Mouse (Mus musculus) ES-Bruce4 (cell line): ENCODE data around the gene Ccm2l. TPM values are rescaled to one million over a fixed set of nuclear protein-coding genes. Genes with fewer than 3 reads are reported as not detected.

Experiments
- H3K27ac ChIP-seq: 2 replicates; pipeline ENCODE4 v1.5.1; 2012; ENCODE audit warnings: low read length, inconsistent platforms; ENCODE audit not compliant: insufficient read depth
- H3K27me3 ChIP-seq: 2 replicates; pipeline ENCODE4 v1.6.1; 2012; ENCODE audit warnings: mild to moderate bottlenecking, low read length, inconsistent platforms; ENCODE audit not compliant: control insufficient read depth, poor library complexity, insufficient read depth, severe bottlenecking
- H3K36me3 ChIP-seq: 2 replicates; pipeline ENCODE4 v1.6.1; 2012; ENCODE audit warnings: inconsistent platforms, mild to moderate bottlenecking, low read length, moderate library complexity; ENCODE audit not compliant: control insufficient read depth, poor library complexity, insufficient read depth, severe bottlenecking
- H3K4me1 ChIP-seq: one replicate; pipeline ENCODE4 v1.8.1; 2011; ENCODE audit warnings: low read length; ENCODE audit not compliant: control insufficient read depth, insufficient read depth
- H3K4me3 ChIP-seq: 2 replicates; pipeline ENCODE4 v1.5.1; 2011; ENCODE audit warnings: low read depth, mild to moderate bottlenecking, low read length
- H3K9ac ChIP-seq: 2 replicates; pipeline ENCODE4 v1.6.1; 2012; ENCODE audit warnings: low read depth, mild to moderate bottlenecking, inconsistent platforms; ENCODE audit not compliant: poor library complexity, severe bottlenecking
- H3K9me3 ChIP-seq: replicated peaks from 2 replicates; pipeline ENCODE4 v1.6.1; 2012; ENCODE audit warnings: mild to moderate bottlenecking, low read length, inconsistent platforms; ENCODE audit not compliant: control insufficient read depth, poor library complexity, insufficient read depth, severe bottlenecking
- CTCF ChIP-seq: IDR thresholded peaks from one replicate; pipeline ENCODE4 v1.8.1; 2011; ENCODE audit warnings: low read depth, low read length
- EP300 ChIP-seq: IDR thresholded peaks from 2 replicates; pipeline ENCODE4 v1.6.1; 2011; ENCODE audit warnings: low read depth, low read length; ENCODE audit not compliant: insufficient read depth
- POLR2A ChIP-seq: IDR thresholded peaks from one replicate; pipeline ENCODE4 v1.8.1; 2011; ENCODE audit warnings: low read length; ENCODE audit not compliant: insufficient read depth
- polyA plus RNA-seq: library from polyadenylated mRNA; stranded (reverse); fragments of >200 nt; gene quantifications from 2 replicates; pipeline ENCODE4 v1.2.4, GENCODE M21; 2011; ENCODE audit warnings: low read depth; ENCODE audit not compliant: missing spikeins, insufficient read depth, insufficient read length

The Ccm2l gene
- polyA plus RNA-seq, 1 experiment: not detected

DNA sequence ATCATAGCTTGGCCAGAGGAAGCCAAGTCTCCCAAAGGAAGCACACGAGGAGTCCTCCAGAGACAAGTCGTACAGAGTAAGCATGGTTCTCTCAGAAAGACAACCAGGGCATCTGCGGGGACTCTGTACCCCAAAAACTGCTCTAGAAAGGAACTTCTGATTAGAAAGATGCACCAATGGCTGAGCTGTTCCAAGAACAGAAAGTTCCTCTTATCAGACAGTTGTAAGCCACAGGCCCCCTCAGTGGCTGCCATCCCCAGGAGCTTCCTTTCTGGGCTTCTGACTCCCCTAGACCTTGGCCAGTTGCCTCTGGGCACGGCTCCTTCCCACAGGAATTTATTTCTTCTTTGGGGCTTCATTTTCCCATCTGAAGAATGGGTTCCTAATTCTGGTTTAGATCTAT, 49.9 kb downstream of the Ccm2l start:
- H3K36me3 ChIP-seq: no peaks in the 10 kb centered on the region
- H3K4me1 ChIP-seq: no peaks in the 10 kb centered on the region
- H3K4me3 ChIP-seq: no peak overlapping the region
- no peaks in the 10 kb centered on the region for H3K27me3 ChIP-seq
- H3K9me3 ChIP-seq: no peaks in the 10 kb centered on the region
- no peak overlapping the region for H3K9ac ChIP-seq
- no peak overlapping the region for H3K27ac ChIP-seq
- TF ChIP-seq POLR2A: no peak
- TF ChIP-seq CTCF: no peak
- no peak for TF ChIP-seq EP300

GRCm38 (mm10) chr2:153117051-153117486, 51.3 kb downstream of the Ccm2l start:
- H3K9ac ChIP-seq: no peak overlapping the region
- H3K9me3 ChIP-seq: no peaks in the 10 kb centered on the region
- no peaks in the 10 kb centered on the region for H3K4me1 ChIP-seq
- no peak overlapping the region for H3K27ac ChIP-seq
- no peaks in the 10 kb centered on the region for H3K27me3 ChIP-seq
- TF ChIP-seq CTCF: no peak
- TF ChIP-seq EP300: no peak
- no peak for TF ChIP-seq POLR2A
- no peaks in the 10 kb centered on the region for H3K36me3 ChIP-seq
- no peak overlapping the region for H3K4me3 ChIP-seq

DNA sequence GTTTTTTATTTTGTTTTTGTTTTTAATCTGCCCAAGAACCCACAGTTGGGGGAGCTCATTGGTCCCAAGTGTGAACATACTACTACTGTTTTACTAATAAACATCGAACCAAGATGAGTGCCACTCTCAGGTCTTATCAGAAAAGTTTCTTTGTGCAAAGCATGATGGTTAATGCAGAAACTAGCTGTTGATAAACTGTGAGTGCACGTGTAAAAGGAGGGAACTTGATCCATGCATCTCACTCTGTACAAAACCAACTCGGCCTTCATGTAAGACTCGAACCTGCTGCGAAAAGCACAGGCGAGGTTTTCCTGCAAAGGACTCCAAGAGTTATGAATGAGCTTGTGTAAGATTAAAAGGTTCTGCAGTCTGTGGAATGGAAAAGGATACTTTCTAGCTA, 53.7 kb downstream of the Ccm2l start:
- H3K36me3 ChIP-seq: no peaks in the 10 kb centered on the region
- no peak overlapping the region for H3K9ac ChIP-seq
- no peaks in the 10 kb centered on the region for H3K4me1 ChIP-seq
- H3K9me3 ChIP-seq: no peaks in the 10 kb centered on the region
- H3K27ac ChIP-seq: no peak overlapping the region
- no peaks in the 10 kb centered on the region for H3K27me3 ChIP-seq
- H3K4me3 ChIP-seq: no peak overlapping the region
- TF ChIP-seq POLR2A (no peak), CTCF (no peak), EP300 (no peak)

DNA sequence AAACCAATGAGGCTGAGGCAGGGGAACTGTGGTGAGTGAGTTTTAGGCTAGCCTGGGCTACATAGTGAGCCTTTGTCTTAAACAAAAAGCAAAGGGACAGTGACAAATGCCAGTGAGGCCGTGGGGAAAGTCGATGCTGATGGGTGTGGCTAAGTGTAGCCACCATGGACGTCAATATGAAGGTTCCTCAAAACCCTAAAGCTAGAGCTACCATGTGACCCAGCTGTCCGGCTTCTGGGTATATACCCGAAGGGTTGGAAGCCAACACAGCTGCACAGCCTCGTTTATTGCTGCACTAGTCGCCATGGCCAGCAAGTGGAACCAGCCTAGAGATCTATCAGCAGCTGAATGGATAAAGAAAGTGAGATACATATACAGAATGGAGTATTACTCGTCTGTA, 54.4 kb downstream of the Ccm2l start:
- TF ChIP-seq POLR2A (no peak), EP300 (no peak), CTCF (no peak)
- H3K36me3 ChIP-seq: no peaks in the 10 kb centered on the region
- H3K4me3 ChIP-seq: no peak overlapping the region
- H3K9me3 ChIP-seq: no peaks in the 10 kb centered on the region
- no peaks in the 10 kb centered on the region for H3K4me1 ChIP-seq
- no peaks in the 10 kb centered on the region for H3K27me3 ChIP-seq
- H3K9ac ChIP-seq: no peak overlapping the region
- H3K27ac ChIP-seq: no peak overlapping the region

DNA sequence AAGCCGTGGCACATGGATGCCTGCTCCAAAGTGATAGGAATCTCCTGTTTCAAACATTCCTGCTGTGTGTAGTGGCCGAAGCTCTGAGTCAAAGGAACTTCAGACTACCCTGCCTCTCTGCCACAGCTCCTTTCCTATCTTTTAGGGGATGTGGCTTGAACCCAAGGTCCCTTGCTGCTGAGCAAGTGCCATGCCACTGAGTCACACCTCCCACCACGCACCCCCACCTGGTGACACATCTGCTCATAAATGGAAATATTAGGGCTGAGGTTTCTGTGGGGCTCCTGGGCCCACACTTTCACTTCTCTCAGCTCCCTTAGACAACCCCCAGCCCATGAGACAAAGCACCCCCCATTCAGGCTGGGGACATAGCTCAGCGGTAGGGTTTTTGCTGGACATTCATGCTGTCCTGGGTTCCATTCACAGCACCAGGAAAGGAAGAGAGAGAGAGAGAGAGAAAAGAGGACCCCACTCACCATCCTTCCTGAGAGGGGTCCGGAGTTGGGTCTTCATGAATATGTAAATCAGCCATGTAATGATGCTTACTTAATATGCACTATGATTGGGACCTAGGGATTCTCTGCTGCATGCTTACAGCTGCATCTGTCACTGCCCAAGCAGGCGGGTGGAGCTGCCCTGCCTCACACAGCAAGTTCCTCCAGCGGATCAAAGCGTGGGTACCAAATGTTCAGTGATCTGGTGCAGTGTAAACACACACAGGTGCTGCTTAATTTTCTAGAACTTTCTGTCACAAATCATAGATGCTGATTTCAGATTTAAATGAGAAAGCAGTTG, 56.3 kb downstream of the Ccm2l start:
- H3K36me3 ChIP-seq: no peaks in the 10 kb centered on the region

GRCm38 (mm10) chr2:153122701-153123100, 56.9 kb downstream of the Ccm2l start:
- H3K36me3 ChIP-seq: no peaks in the 10 kb centered on the region
- no peaks in the 10 kb centered on the region for H3K27me3 ChIP-seq
- no peak overlapping the region for H3K9ac ChIP-seq
- no peaks in the 10 kb centered on the region for H3K4me1 ChIP-seq
- H3K4me3 ChIP-seq: no peak overlapping the region
- H3K27ac ChIP-seq: no peak overlapping the region
- no peaks in the 10 kb centered on the region for H3K9me3 ChIP-seq
- TF ChIP-seq EP300: no peak
- no peak for TF ChIP-seq CTCF
- TF ChIP-seq POLR2A: no peak

More for the DNA sequence above, 56.3 kb downstream of the Ccm2l start:
- no peak overlapping the region for H3K4me3 ChIP-seq
- no peak overlapping the region for H3K27ac ChIP-seq
- H3K27me3 ChIP-seq: no peaks in the 10 kb centered on the region
- H3K9ac ChIP-seq: no peak overlapping the region
- TF ChIP-seq CTCF (no peak), EP300 (no peak)
- no peaks in the 10 kb centered on the region for H3K4me1 ChIP-seq
- no peaks in the 10 kb centered on the region for H3K9me3 ChIP-seq
